Mouse (Mus musculus): ENCODE data around the gene Kif14.
"Not testable (repeated sequence)": the region's sequence is repeated elsewhere in the genome, so short reads cannot be mapped to it uniquely, and the experiment has no call there.

Gene Kif14

DNA sequence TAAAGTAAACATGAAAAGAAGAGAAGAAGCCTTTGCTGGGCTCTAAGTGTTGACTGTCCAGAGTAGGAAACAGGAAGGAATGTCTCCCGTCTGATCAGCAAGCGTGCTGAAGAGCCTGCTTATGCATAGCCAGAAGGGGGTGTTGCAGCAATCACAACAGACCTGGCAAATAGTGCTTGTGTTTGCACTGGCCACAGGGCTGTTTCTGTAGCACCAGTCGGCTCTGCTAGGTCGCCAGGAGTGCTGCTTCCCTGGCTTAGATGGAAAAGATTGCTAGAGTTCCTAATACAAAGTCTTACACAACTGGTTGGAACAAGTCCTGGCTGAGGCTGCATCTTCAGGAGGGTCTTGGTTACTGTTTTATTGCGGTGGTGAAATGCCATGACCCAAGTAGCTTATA, 25.5 kb downstream of the Kif14 start:
- in situ Hi-C loops (cut with MseI, MboI), result no loop called here

DNA sequence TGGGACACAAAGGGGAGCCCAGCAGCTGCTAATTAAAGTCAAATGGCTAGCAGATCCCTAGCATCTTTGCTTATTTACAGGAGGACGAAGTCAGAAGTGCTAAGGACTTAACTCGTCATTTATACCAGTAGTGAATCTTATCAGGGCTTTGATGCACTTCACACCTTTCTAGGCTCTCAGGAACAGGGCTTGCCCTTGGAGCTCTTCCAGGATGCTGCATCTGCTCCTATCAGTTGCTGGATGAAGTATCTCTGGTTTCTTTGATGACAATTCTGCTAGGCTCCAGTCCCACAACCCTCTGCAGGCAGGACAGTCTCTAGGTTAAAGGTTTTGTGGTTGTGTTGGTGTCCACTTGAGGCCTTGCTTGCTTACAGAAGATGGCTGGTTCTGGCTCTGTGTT, 26.1 kb downstream of the Kif14 start:
- in situ Hi-C loops (cut with MseI, MboI), result no loop called here

DNA sequence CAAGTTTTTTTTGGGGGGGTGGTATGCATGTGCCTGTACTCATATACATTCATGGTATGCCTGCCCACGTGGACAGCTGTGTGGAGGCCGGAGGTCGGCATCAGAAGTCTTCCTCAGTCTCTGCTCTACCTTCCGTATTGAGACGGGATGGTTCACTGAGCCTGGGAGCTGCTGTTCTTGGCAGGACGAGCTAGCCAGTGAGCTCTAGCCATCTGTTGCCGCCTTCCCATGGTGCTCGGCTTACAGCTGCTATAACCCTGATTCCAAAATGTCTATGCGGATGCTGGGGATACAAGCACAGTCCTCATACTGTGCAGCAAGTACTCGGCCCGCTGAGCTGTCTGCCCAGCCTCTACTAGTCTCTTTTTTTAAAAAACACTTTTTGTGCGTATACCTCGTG, 33.2 kb downstream of the Kif14 start:
- in situ Hi-C loops (cut with MseI, MboI), result no loop called here

DNA sequence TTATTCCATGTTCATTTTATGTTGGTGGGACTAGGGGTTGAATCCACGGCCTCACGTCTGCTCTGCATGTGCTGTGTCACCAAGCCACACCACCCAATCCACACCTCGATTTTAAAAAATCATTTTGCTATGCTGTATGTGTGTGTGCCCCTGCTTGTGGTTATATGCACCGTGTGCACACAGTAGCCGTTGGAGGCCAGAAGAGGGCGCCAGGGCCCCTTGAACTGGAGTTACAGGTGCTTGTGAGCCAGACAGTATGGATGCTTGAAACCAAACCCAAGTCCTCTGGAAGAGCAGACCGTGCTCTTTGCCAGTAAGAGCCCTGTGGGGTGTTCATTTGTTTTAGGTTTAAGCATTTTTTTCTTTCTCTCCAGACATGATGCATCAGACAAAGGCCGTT, 36.8 kb downstream of the Kif14 start:
- in situ Hi-C loops (cut with MseI, MboI), result no loop called here

DNA sequence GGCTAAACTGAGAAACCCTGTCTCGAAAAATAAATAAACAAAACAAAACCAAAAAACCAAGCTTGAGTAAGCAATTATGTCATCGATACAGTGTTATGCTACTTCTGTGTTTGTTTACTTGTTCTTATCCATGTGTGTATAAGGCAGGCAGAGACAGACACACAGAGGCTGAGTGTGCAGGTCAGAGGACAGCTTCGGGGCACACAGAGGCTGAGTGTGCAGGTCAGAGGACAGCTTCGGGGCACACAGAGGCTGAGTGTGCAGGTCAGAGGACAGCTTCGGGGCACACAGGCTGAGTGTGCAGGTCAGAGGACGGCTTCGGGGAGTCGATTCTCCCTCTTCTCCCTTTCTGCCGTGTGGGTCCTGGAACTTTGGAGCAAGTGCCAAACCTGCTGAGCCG, 40.1 kb downstream of the Kif14 start:
- in situ Hi-C loops (cut with MseI, MboI), result not testable (repeated sequence)

DNA sequence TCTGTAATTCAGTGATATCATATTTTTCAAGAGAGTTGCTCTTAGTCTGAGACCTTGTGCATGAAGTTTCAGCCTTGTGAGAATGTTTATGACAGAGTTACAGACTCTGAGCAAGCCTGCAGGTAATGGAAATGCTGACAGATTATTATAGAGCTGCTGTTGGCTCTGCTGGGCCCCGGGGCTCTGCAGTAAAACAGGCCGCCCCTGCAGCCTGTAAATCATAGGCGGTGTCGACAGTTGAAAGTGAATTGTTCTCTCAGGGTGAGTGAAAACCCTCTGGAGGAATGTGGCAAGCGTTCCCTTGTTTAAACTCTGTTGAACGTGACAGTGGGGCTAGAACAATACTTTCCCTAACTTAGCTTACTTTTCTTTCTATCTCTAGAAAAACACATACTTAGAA, 46.2 kb downstream of the Kif14 start:
- in situ Hi-C loops (cut with MseI, MboI), result no loop called here

DNA sequence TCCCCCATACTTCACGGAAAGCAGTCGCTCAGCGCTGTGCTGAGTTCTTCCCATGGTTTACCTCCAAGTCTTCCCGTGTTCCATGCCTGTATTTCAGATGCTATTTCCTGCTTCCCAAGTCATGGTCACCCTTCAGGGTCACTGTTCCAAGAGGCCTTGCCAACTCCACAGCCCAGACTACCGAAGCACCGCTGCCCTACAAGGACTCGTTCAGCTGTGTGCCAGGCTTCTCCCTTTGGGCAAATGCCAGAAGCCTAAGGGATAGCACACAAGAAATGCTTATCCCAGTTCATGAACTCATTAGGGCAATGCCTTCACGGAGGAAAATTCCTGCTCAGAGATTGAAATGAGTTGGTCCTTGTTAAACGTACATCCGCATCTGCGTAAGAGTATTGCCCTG, 47.0 kb downstream of the Kif14 start:
- in situ Hi-C loops (cut with MseI, MboI), result no loop called here

DNA sequence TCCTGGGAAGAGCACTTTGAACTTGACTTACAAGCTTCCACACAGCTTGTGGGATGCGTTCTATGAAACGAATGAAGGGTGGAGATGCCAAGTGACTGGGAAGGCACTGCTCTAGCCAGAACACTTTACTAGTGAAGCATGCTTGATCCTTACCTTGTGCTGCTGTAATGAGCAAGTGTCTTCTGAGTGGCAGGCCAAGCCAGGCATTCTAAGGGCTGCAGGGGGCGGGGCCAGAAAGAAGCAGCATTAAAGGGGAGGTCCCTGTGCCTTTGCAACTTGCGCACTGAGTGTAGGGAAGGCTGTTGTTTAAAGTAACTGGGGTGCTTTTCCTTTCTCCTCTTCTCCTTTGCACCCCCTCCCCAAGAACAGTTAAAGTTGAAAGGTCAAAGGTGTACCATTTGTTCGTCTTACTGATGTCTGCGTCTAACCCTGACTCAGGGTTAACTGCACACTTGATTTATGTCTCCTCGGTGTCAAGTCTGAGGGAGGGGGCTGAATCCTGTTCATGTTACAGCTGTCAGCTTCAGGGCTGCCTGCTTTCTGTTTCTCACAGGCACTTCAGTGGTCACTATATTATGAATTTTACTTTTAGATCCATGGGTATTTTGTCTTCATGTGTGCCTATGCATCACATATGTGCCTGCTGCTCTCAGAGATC, 52.7 kb downstream of the Kif14 start:
- in situ Hi-C loops (cut with MseI, MboI), result no loop called here

DNA sequence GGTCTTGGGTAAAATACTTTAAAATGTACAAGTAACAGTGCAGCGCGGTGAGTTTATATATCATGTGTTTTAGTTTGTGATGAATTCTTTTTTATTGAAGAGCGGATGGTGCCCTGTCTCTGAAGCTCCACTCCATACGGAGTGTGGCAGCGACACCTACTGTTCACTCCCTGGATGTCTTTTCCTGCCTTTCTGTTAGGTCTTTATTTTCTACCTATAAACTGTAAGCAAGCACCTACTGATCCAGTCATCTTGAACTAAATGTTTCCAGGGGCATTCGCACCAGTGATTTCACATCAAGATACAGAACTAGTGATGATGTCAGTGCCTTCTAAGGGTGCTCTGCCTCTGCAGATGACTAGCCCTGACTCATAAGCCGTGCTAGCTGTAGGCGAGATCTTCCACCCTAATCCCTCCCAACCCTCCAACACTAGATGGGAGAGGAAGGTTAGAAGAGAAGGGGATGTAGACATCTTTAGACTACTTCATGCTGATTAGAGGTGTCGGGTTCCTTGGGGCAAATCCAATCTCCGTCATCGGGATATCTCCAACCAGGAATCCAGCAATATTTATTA, 55.3 kb downstream of the Kif14 start:
- in situ Hi-C loops (cut with MseI, MboI), result no loop called here

DNA sequence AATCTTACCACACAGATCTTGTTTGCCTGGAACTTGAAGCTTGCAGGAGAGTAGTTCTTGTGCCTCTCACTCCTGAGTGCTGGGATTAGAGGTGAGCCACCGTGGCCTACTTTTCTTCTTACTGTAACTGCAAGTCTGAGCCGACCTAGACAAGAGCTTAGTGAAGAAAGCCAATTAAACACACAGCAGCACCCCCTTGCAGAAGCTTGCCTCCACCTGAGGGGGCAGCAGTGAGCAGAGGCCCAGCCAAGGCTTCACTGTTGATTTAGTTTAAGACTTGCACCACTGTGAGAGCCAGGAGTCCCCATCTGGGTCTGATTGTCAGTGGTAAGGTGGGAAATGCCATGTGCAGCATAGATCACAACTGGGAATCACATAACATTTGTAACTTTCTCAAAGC, 58.8 kb downstream of the Kif14 start:
- in situ Hi-C loops (cut with MseI, MboI), result no loop called here

DNA sequence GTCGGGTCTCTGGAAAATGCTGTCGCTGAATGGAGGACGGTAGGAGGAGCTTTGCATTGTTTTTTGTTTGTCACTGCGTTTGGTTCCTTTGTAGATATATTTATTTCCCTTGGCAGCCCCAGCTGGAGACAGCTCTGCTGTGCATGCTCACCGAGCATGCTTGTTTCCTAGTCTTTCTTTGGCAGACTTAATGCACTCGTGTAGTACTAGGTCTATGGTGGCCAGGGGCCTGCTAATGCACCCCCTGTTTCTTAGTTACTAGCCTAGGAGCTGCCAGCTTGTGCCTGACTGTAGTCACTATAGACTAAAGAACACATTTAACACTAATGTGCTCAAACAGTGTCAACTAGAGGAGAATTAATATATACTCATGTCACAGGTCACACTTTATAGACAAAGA, 59.7 kb downstream of the Kif14 start:
- in situ Hi-C loops (cut with MseI, MboI), result no loop called here

DNA sequence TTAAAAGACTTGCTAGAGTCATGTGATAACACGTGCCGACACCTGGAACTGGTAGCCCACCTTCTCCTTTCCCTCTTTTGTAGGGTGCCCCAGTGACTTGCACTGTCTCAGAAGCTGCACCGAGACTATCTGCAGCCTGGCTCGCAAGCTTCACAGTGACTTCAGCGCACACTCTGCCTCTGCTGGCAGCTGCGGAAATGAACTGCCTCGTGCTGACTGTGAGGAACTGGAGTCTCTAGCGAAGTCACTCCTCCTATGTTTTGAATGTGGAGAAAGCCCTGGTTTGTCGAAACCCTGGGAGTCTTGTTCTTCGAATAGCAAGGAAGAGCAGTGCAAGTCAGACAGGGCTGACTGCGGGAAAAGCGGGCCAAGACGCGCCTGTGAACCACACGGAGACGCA, 61.0 kb downstream of the Kif14 start:
- in situ Hi-C loops (cut with MseI, MboI), result no loop called here

DNA sequence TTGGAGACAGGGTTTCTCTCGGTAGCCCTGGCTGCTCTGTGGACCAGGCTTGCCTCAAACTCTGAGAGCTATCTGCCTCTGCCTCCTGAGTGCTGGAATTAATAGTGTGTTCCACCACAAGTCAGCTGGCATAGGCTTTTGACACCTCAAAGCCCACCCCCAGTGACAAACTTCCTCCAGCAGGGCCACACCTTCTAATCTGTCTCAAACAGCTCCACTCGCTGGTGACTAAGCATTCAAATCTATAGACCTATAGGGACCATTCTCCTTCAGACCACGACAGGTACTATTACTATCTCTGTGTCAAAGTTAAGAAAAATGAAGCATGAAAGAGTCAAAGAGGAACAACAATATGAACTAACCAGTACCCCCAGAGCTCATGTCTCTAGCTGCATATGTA, 66.4 kb downstream of the Kif14 start:
- in situ Hi-C loops (cut with MseI, MboI), result no loop called here

DNA sequence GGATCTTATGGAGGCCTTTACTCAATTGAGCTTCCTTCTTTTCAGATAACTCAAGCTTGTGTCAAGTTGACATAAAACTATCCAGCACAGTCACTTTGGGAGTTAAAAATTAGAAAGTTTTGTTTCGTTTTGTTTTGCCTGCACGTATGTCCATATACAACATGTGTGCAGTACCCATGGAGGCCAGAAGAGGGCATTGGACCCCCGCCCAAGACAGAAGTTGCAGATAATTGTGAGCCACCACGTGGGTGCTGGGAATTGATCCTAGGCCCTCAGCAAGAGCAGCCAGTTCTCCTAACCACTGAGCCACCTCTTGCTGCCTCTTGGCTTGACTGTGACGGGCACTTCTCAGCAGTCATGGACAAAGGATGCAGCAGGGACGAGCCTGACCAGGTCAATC, 70.8 kb downstream of the Kif14 start:
- in situ Hi-C loops (cut with MseI, MboI), result no loop called here

DNA sequence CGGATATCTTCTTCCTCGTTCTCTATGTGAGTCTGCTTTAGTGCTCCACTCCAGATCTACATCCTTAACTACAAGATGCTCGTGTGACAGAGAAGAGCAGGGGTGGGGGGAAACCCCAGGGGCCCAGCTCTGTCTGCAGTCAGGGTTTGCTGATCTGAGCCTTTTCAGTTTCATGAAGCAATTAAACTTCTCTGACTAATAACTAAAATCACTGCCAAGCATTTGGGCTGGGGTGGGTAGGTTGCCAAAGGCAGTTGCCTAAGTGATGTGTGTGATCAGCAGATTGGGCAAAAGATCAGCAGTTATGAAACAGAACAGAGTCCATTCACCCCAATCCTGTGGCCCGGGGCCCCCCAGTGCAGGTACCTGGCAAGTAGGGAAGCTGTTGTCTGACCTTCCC, 72.1 kb downstream of the Kif14 start:
- in situ Hi-C loops (cut with MseI, MboI), result no loop called here

DNA sequence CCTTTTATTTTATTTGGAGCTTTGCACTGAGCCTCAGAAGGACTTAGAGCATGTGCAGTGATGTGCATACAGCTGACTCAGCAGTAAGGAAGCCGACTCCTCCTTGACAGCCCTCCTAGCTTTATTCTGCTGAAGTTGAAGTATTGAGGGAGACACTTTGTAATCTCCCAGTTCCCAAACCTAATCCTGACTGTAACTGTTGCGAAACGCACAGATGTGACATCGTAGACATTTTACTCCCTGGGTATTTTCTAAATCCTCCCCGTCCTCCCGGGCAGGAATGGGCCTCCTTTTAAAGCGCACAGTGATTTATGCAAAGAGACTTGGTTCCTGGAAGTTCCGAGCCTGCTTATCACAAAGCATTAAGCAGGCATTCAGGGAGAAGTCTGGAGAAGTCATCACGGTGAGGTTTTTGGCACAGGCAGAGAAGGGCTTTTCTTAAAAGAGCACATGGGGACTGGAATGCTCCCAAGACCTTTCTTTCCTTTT, 74.3 kb downstream of the Kif14 start:
- in situ Hi-C loops (cut with MseI, MboI), result no loop called here

DNA sequence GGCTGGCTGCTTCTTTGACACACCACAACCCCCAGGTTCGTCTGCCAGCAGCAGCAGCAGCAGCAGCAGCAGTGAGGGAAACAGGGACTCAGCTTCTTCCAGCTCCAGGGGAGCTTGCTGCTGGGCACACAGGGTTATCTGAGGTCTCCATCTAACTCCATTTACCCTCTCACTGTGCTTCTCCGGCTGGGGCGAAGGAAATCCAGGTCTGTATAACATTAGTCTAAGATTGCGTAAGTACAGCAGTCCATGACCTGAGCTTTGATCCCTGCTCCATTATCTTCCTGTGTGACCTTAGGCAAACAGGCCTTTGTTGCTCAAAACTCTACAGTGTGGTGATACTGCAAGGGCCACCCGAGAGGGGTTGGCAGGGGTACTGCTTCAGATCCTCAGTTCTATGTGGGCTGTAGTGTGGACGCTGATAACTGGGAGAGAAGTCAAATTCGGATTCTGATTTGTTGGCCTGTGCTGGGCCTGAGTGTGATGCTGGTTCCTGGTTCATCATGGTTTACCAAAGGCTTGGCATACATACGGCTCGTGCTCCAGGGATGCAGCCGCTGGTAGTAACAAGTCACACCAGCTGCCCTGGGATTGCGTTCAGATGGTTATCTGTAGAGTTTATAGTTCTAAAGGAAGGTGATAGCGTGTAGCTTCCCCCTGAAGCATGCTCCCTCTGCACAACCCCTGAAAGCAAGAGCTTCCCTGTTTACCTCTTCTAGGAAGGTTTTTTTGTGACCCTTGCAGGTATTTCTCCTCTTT, 75.7 kb downstream of the Kif14 start:
- in situ Hi-C loops (cut with MseI, MboI), result no loop called here

DNA sequence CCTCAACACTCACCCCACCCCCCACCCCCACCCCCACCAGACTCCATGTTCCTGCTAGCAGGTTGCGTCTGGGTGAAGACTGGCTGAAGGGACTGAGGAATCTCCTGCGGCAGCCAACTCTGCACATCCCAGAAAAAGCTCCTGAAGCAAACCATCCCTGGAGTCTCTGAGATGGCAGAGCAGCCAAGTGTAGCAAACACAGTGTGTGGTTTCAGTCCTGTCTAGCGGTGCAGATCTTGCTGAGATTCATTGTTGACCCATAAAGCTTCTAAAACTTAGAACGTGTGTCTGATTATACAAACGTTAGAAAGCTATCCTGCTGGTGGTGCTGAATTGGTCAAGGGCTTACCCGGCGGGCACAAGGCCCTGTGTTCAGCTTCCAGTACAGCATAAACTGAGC, 77.8 kb downstream of the Kif14 start:
- in situ Hi-C loops (cut with MseI, MboI), result no loop called here

DNA sequence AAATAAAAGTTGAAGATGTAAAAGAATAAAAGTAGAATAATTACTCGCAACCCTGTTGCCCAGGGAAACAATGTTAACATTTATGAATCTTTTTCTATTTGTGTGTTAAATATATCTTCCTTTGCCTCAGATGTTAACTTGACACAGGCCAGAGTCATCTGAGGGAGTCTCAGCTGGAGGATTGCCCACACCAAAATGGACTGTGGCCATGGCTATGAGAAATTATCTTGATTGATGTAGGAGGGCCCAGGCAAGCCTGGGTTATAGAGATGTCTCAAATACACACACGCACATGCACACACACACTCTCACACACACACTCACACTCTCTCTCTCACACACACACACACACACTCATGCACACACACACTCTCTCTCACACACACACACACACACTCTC, 80.9 kb downstream of the Kif14 start:
- in situ Hi-C loops (cut with MseI, MboI), result no loop called here

DNA sequence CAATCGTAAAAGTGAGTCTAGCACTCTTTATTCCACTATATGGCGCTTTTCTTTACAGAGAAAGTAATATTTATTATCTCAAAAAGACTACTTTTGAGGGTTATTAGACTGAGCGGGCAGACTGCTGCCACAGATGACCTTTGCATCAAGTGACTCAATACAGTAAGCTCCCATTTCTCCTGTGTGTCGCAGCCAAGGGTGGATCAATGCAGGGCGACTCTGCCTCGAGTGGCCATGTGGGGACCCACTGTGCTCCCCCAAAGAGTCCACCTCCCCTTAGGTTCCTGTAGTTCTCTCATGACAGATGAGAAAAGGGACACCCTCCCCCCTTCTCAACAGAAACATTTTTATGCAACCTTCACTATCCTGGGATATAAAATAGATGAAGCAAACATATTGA, 84.1 kb downstream of the Kif14 start:
- in situ Hi-C loops (cut with MseI, MboI), result loop anchor here in 1 of 2 experiments (5.0 to 25.0 kb wide), 2 partner anchors 192 to 662 kb away; no protein-coding TSS in a partner anchor

DNA sequence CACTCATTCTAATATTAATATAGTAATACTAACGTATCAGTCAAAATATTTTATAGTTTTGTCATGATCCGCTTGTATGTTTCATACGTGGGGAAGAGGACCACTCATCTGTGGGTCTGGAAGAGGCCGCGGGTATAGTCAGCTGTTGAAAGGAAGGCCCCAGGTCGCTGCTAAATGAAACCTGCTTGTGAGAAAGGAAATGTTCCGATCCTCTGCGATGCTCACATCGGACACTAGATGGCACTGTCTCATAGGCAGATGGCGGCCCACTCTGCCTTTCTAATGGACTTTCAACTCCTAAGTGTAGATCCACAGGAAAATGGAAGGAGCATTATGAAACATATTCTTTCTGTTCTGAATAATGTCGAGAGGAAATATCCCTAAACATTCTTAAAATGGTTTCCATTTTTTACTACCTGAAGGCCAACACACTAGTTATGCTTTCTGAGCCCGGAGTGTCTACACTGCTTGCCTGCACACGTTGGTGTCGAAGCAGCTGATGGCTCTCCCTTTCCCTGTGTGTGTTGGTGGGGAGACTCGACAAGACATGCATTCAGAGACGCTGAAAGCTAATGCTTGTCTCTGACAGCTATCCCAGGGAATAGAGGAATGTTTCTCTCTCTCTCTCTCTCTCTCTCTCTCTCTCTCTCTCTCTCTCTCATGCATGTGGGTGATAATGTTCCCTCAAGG, 84.9 kb downstream of the Kif14 start:
- in situ Hi-C loops (cut with MseI, MboI), result loop anchor here in 1 of 2 experiments (5.0 to 25.0 kb wide), 2 partner anchors 191 to 661 kb away; no protein-coding TSS in a partner anchor

DNA sequence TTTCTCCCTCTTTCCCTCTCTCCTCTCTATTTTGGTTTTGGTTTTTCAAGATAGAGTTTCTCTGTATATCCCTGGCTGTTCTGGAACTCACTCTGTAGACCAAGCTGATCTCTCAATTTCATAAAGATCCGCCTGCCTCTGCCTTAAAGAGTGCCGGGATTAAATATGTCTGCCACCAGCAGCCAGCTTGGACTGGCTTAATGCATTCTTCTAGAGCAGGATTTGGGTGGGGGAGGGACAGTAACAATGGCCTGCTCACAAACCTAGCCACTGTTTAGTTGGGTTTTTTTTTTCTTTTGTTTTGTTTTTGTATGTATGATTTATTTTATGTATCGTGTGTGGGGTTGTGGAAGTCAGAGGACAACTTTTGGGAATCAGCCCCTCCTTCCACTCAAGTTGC, 88.5 kb downstream of the Kif14 start:
- in situ Hi-C loops (cut with MseI, MboI), result loop anchor here in 1 of 2 experiments (5.0 to 25.0 kb wide), 2 partner anchors 188 to 658 kb away; no protein-coding TSS in a partner anchor

Data from mouse trophoblast stem cell (cell line).